Mouse (Mus musculus) midbrain, embryonic 14.5 days (tissue): ENCODE data around the gene Bscl2. TPM values are rescaled to one million over a fixed set of nuclear protein-coding genes. Genes with fewer than 3 reads are reported as not detected.

Source experiments
- microRNA-seq: library from miRNA; unstranded; fragments of <30 nt; microRNA quantifications from one replicate; pipeline ENCODE4, GENCODE M21; 2016
- polyA plus RNA-seq: library from polyadenylated mRNA; unstranded; fragments of >200 nt; fragmentation: Nextera tagmentation; extraction: Ambion mirVana; gene quantifications from 2 replicates; pipeline ENCODE4 v1.2.1, GENCODE M21; 2014

Bscl2 gene
- polyA plus RNA-seq, 1 experiment from 2014 or later: 78.2 TPM

Small RNA genes within 50 kb of the gene (microRNA-seq; reads per million reads assigned to microRNA genes)
- gene Mir5136: not detected

Other genes starting within 250 kb of the Bscl2 start
- gene Slc22a8, start 246.2 kb upstream of the Bscl2 start, polyA plus RNA-seq: 4.5 and 6.4 TPM in 2 replicates
- gene Slc22a6, start 219.4 kb upstream of the Bscl2 start, polyA plus RNA-seq: 8.0 TPM in 1 of 2 replicates, not detected in the other
- gene Chrm1, start 173.7 kb upstream of the Bscl2 start, polyA plus RNA-seq: 0.19 and 0.45 TPM in 2 replicates
- 157 TPM in 2 replicates for gene Slc3a2, start 114.1 kb upstream of the Bscl2 start, polyA plus RNA-seq
- gene Wdr74, start 101.6 kb upstream of the Bscl2 start, polyA plus RNA-seq: 89.1 and 95.7 TPM in 2 replicates
- gene 1700092M07Rik, start 96.7 kb upstream of the Bscl2 start, polyA plus RNA-seq: 0.97 and 1.1 TPM in 2 replicates
- gene Stx5a, start 96.1 kb upstream of the Bscl2 start, polyA plus RNA-seq: 102 and 110 TPM in 2 replicates
- 146 and 171 TPM in 2 replicates for gene Nxf1, start 80.4 kb upstream of the Bscl2 start, polyA plus RNA-seq
- 270 and 278 TPM in 2 replicates for gene Tmem223, start 66.5 kb upstream of the Bscl2 start, polyA plus RNA-seq
- 24.8 and 32.4 TPM in 2 replicates for gene Tmem179b, start 63.0 kb upstream of the Bscl2 start, polyA plus RNA-seq
- gene Taf6l, start 51.0 kb upstream of the Bscl2 start, polyA plus RNA-seq: 18.0 and 21.0 TPM in 2 replicates
- 156 and 165 TPM in 2 replicates for gene Polr2g, start 38.9 kb upstream of the Bscl2 start, polyA plus RNA-seq
- 7.2 and 7.9 TPM in 2 replicates for gene Zbtb3, start 34.9 kb upstream of the Bscl2 start, polyA plus RNA-seq
- gene Ttc9c, start 18.1 kb upstream of the Bscl2 start, polyA plus RNA-seq: 37.5 and 55.8 TPM in 2 replicates
- 8.8 and 9.6 TPM in 2 replicates for gene Hnrnpul2, start 17.5 kb upstream of the Bscl2 start, polyA plus RNA-seq
- gene AC129217.1, start 7.7 kb upstream of the Bscl2 start, polyA plus RNA-seq: not detected in 2 replicates
- gene Gng3, start 1.7 kb downstream of the Bscl2 start, polyA plus RNA-seq: 466 and 598 TPM in 2 replicates
- 0.28 and 0.62 TPM in 2 replicates for gene Lrrn4cl, start 13.3 kb downstream of the Bscl2 start, polyA plus RNA-seq
- gene Ubxn1, start 34.0 kb downstream of the Bscl2 start, polyA plus RNA-seq: 139 and 154 TPM in 2 replicates
- gene Uqcc3, start 43.5 kb downstream of the Bscl2 start, polyA plus RNA-seq: 61.3 and 62.6 TPM in 2 replicates
- gene Lbhd1, start 46.3 kb downstream of the Bscl2 start, polyA plus RNA-seq: 34.9 and 38.0 TPM in 2 replicates
- not detected in 2 replicates for gene Gm49403, start 46.5 kb downstream of the Bscl2 start, polyA plus RNA-seq
- gene 1810009A15Rik, start 51.4 kb downstream of the Bscl2 start, polyA plus RNA-seq: 40.4 and 43.1 TPM in 2 replicates
- 0.30 TPM in 1 of 2 replicates, not detected in the other for gene Gm49416, start 51.5 kb downstream of the Bscl2 start, polyA plus RNA-seq
- gene Ints5, start 55.5 kb downstream of the Bscl2 start, polyA plus RNA-seq: 28.2 and 31.1 TPM in 2 replicates
- 59.0 and 83.3 TPM in 2 replicates for gene Ganab, start 60.6 kb downstream of the Bscl2 start, polyA plus RNA-seq
- 75.0 and 83.5 TPM in 2 replicates for gene B3gat3, start 82.9 kb downstream of the Bscl2 start, polyA plus RNA-seq
- 1.4 TPM in 2 replicates for gene Rom1, start 91.9 kb downstream of the Bscl2 start, polyA plus RNA-seq
- gene Eml3, start 92.1 kb downstream of the Bscl2 start, polyA plus RNA-seq: 4.3 and 5.5 TPM in 2 replicates
- 38.0 and 62.2 TPM in 2 replicates for gene Mta2, start 104.4 kb downstream of the Bscl2 start, polyA plus RNA-seq
- gene Tut1, start 116.4 kb downstream of the Bscl2 start, polyA plus RNA-seq: 20.0 and 25.0 TPM in 2 replicates
- 308 and 311 TPM in 2 replicates for gene Eef1g, start 129.6 kb downstream of the Bscl2 start, polyA plus RNA-seq
- 1.2 and 4.2 TPM in 2 replicates for gene Ahnak, start 151.8 kb downstream of the Bscl2 start, polyA plus RNA-seq